Mouse (Mus musculus): ENCODE results near the gene Gar1. TPM values are rescaled to one million over a fixed set of nuclear protein-coding genes. Genes with fewer than 3 reads are reported as not detected.

Gene Gar1
- polyA plus RNA-seq, 1 experiment from 2014 or later: 38.9 TPM

DNA sequence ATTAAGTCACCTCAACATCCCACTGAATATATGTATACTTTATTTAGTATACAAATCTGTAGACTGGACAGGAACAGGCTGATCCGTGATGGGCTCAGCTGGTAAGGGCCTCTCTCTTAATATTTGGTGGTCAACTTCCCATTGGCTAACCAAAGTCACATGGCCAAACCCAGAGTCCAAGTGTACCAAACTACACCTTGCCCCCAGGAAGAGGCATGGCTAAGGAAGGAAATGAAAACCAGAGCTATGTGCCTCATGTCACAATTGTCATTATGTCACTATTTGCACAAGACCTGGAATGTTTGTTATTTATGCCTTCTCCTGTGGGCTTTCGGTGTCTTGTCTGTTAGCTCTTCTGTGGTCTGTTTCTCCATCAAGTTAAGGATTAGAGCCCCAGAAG lies 14.7 kb upstream of the Gar1 start:
- Histone ChIP-seq H3K9ac (ENCODE audit: low read depth, low read length) (no peak overlapping the region), H3K27me3 (replicated peaks; ENCODE audit: control insufficient read depth, insufficient read depth, low read length) (no peaks in the 10 kb centered on the region), H3K4me1 (ENCODE audit: control insufficient read depth, insufficient read depth, low read length) (no peaks in the 10 kb centered on the region), H3K4me3 (ENCODE audit: low read depth, low read length) (no peak overlapping the region), H3K9me3 (ENCODE audit: control insufficient read depth, low read length) (no peaks in the 10 kb centered on the region), H3K36me3 (ENCODE audit: control insufficient read depth, insufficient read depth, low read length) (no peaks in the 10 kb centered on the region), H3K27ac (replicated peaks; ENCODE audit: low read depth, low read length) (no peak overlapping the region), H3K4me2 (ENCODE audit: low read depth, low read length) (no peak overlapping the region)
- ATAC-seq (ENCODE audit: low read depth) (no peak), DNase-seq (ENCODE audit: low spot score) (no peak)
- 80% methylated on average over 2 of the region's 2 CpGs for WGBS

- H3K9me3 ChIP-seq (ENCODE audit: control insufficient read depth, low read length): no peaks in the 10 kb centered on the region
- DNase-seq (ENCODE audit: low spot score): no peak
- H3K9ac ChIP-seq (ENCODE audit: low read depth, low read length): no peak overlapping the region
- H3K4me3 ChIP-seq (ENCODE audit: low read depth, low read length): no peak overlapping the region
- H3K4me1 ChIP-seq (ENCODE audit: control insufficient read depth, insufficient read depth, low read length): no peaks in the 10 kb centered on the region
- H3K36me3 ChIP-seq (ENCODE audit: control insufficient read depth, insufficient read depth, low read length): no peaks in the 10 kb centered on the region
- no peaks in the 10 kb centered on the region for H3K27me3 ChIP-seq (replicated peaks; ENCODE audit: control insufficient read depth, insufficient read depth, low read length)
- H3K27ac ChIP-seq (replicated peaks; ENCODE audit: low read depth, low read length): no peak overlapping the region
- H3K4me2 ChIP-seq (ENCODE audit: low read depth, low read length): no peak overlapping the region
- no peak for ATAC-seq (ENCODE audit: low read depth)
- WGBS: 50% methylated on average over 7 of the region's 7 CpGs
These were observed 6.8 kb upstream of the Gar1 start for GRCm38 (mm10) chr3:129838017-129838416.

- Histone ChIP-seq H3K9me3 (ENCODE audit: control insufficient read depth, low read length) (no peaks in the 10 kb centered on the region), H3K4me3 (ENCODE audit: low read depth, low read length) (no peak overlapping the region), H3K4me1 (ENCODE audit: control insufficient read depth, insufficient read depth, low read length) (no peaks in the 10 kb centered on the region), H3K27ac (replicated peaks; ENCODE audit: low read depth, low read length) (no peak overlapping the region), H3K27me3 (replicated peaks; ENCODE audit: control insufficient read depth, insufficient read depth, low read length) (no peaks in the 10 kb centered on the region), H3K4me2 (ENCODE audit: low read depth, low read length) (no peak overlapping the region), H3K9ac (ENCODE audit: low read depth, low read length) (no peak overlapping the region), H3K36me3 (ENCODE audit: control insufficient read depth, insufficient read depth, low read length) (no peaks in the 10 kb centered on the region)
- 86% methylated on average over 6 of the region's 6 CpGs for WGBS
- ATAC-seq (ENCODE audit: low read depth) (no peak), DNase-seq (ENCODE audit: low spot score) (no peak)
These were observed 5.8 kb upstream of the Gar1 start for GRCm38 (mm10) chr3:129836965-129837364.

GRCm38 (mm10) chr3:129836051-129836697 lies 5.0 kb upstream of the Gar1 start:
- Histone ChIP-seq H3K9me3 (ENCODE audit: control insufficient read depth, low read length) (no peaks in the 10 kb centered on the region), H3K4me2 (ENCODE audit: low read depth, low read length) (peak overlapping the region; percentile 21), H3K9ac (ENCODE audit: low read depth, low read length) (no peak overlapping the region), H3K4me1 (ENCODE audit: control insufficient read depth, insufficient read depth, low read length) (no peaks in the 10 kb centered on the region), H3K27me3 (replicated peaks; ENCODE audit: control insufficient read depth, insufficient read depth, low read length) (no peaks in the 10 kb centered on the region), H3K36me3 (ENCODE audit: control insufficient read depth, insufficient read depth, low read length) (no peaks in the 10 kb centered on the region), H3K27ac (replicated peaks; ENCODE audit: low read depth, low read length) (no peak overlapping the region), H3K4me3 (ENCODE audit: low read depth, low read length) (no peak overlapping the region)
- ATAC-seq (ENCODE audit: low read depth) (peak; percentile 70; the same call in 1 of the 2 replicates), DNase-seq (ENCODE audit: low spot score) (peak; percentile 43)
- WGBS: 13% methylated on average over 11 of the region's 11 CpGs

DNA sequence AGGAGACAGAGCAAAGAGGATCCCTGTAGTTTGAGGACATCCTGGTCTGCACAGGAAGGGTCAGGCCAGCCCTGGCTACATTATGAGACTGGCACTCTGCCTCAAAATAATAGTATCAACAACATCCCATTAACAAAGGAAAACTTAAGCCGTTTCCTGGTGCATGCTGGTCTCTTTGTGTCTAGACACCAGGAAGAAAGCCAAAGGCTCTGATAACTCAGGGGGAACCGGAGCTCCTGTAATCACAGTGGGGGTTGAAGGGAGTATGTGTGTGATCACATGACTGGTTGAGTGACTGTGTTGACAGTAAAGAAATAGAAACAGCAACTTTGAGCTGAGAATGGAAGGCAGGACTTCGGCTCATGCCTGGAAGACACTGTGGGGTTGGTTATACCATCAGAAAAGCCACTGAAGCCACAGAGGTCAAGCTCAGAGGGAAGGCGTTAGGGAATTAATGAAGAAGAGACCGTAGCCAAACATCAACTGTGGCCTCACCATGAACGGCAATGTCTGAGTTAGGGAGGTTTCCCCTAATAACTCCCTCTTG lies 4.3 kb upstream of the Gar1 start, which contains the start of gene Cfi:
Gene Cfi, plus strand, starts transcription at position 497 of the 547 bp plus-strand sequence.
- DNase-seq (ENCODE audit: low spot score) (no peak), ATAC-seq (ENCODE audit: low read depth) (no peak)
- no peak within 1 kb of the TSS for H3K4me3 ChIP-seq (ENCODE audit: low read depth, low read length)
- H3K27ac ChIP-seq (replicated peaks; ENCODE audit: low read depth, low read length): no peak within 1 kb of the TSS
- no peaks in the 10 kb centered on the region for H3K36me3 ChIP-seq (ENCODE audit: control insufficient read depth, insufficient read depth, low read length)
- H3K9ac ChIP-seq (ENCODE audit: low read depth, low read length): no peak within 1 kb of the TSS
- WGBS: 57% methylated on average over 6 of the region's 6 CpGs
- peak within 1 kb of the TSS; percentile 21 for H3K4me2 ChIP-seq (ENCODE audit: low read depth, low read length)
- no peaks in the 10 kb centered on the region for H3K4me1 ChIP-seq (ENCODE audit: control insufficient read depth, insufficient read depth, low read length)
- H3K27me3 ChIP-seq (replicated peaks; ENCODE audit: control insufficient read depth, insufficient read depth, low read length): no peaks in the 10 kb centered on the region
- H3K9me3 ChIP-seq (ENCODE audit: control insufficient read depth, low read length): no peaks in the 10 kb centered on the region

DNA sequence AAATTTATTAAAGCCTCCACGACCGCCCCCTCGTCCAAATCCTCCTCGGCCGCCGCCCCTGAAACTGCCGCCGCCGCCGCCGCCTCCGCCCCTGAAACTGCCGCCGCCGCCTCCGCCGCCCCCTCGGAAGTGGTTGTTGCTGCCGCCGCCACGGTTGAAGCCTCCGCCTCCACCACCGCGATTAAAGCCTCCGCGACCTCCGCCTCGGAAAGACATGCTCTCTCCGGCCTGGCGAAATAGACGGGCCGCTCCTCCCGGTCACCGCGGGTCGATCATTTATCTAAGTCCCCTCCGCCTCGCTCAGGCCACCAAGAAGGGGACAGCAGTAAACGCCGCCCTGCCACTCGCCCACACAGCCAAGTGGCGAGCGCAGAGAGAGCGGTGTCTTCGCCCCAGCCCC lies 570 bp downstream of the Gar1 start:
- Histone ChIP-seq H3K9ac (ENCODE audit: low read depth, low read length) (peak overlapping the region; percentile 87), H3K4me2 (ENCODE audit: low read depth, low read length) (peak overlapping the region; percentile 67), H3K36me3 (ENCODE audit: control insufficient read depth, insufficient read depth, low read length) (peaks cover 19% of the 10 kb centered on the region), H3K27me3 (replicated peaks; ENCODE audit: control insufficient read depth, insufficient read depth, low read length) (no peaks in the 10 kb centered on the region), H3K9me3 (ENCODE audit: control insufficient read depth, low read length) (no peaks in the 10 kb centered on the region), H3K4me1 (ENCODE audit: control insufficient read depth, insufficient read depth, low read length) (peaks cover 9% of the 10 kb centered on the region), H3K4me3 (ENCODE audit: low read depth, low read length) (peak overlapping the region; percentile 98), H3K27ac (replicated peaks; ENCODE audit: low read depth, low read length) (peak overlapping the region; percentile 94)
- WGBS: under 1% methylated on average over 19 of the region's 45 CpGs
- DNase-seq (ENCODE audit: low spot score): peak; percentile 7
- no peak for ATAC-seq (ENCODE audit: low read depth)

DNA sequence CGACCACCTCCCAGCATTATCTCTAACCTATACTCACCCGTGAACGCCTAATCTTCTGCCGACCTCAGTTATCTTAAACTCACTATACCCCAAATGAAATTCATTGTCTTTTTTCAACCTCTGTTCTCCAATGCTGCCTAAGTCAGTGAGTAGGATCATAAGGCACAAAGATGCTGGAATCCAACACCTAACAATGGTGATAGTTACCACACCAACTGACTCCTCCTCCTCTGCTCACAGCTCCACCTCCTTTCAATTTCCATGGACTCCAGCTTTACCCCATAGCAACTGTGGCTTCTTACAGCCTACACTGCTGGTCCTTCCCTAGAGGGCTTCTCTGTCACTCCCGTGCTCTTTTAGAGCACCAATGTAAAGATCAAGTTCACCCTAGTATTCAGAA lies 3.5 kb downstream of the Gar1 start:
- WGBS: 94% methylated on average over 5 of the region's 5 CpGs
- Histone ChIP-seq H3K36me3 (ENCODE audit: control insufficient read depth, insufficient read depth, low read length) (peaks cover 45% of the 10 kb centered on the region), H3K4me3 (ENCODE audit: low read depth, low read length) (no peak overlapping the region), H3K9ac (ENCODE audit: low read depth, low read length) (no peak overlapping the region), H3K4me2 (ENCODE audit: low read depth, low read length) (no peak overlapping the region), H3K4me1 (ENCODE audit: control insufficient read depth, insufficient read depth, low read length) (peaks cover 9% of the 10 kb centered on the region), H3K27me3 (replicated peaks; ENCODE audit: control insufficient read depth, insufficient read depth, low read length) (no peaks in the 10 kb centered on the region), H3K27ac (replicated peaks; ENCODE audit: low read depth, low read length) (no peak overlapping the region), H3K9me3 (ENCODE audit: control insufficient read depth, low read length) (no peaks in the 10 kb centered on the region)
- ATAC-seq (ENCODE audit: low read depth) (no peak), DNase-seq (ENCODE audit: low spot score) (no peak)

GRCm38 (mm10) chr3:129826691-129827090 lies 4.5 kb downstream of the Gar1 start:
- WGBS: 93% methylated on average over 10 of the region's 10 CpGs
- DNase-seq (ENCODE audit: low spot score) (no peak), ATAC-seq (ENCODE audit: low read depth) (no peak)
- no peak overlapping the region for H3K9ac ChIP-seq (ENCODE audit: low read depth, low read length)
- H3K4me3 ChIP-seq (ENCODE audit: low read depth, low read length): no peak overlapping the region
- H3K27ac ChIP-seq (replicated peaks; ENCODE audit: low read depth, low read length): no peak overlapping the region
- H3K4me2 ChIP-seq (ENCODE audit: low read depth, low read length): no peak overlapping the region
- H3K9me3 ChIP-seq (ENCODE audit: control insufficient read depth, low read length): no peaks in the 10 kb centered on the region
- H3K36me3 ChIP-seq (ENCODE audit: control insufficient read depth, insufficient read depth, low read length): peaks cover 45% of the 10 kb centered on the region
- no peaks in the 10 kb centered on the region for H3K27me3 ChIP-seq (replicated peaks; ENCODE audit: control insufficient read depth, insufficient read depth, low read length)
- peaks cover 9% of the 10 kb centered on the region for H3K4me1 ChIP-seq (ENCODE audit: control insufficient read depth, insufficient read depth, low read length)

DNA sequence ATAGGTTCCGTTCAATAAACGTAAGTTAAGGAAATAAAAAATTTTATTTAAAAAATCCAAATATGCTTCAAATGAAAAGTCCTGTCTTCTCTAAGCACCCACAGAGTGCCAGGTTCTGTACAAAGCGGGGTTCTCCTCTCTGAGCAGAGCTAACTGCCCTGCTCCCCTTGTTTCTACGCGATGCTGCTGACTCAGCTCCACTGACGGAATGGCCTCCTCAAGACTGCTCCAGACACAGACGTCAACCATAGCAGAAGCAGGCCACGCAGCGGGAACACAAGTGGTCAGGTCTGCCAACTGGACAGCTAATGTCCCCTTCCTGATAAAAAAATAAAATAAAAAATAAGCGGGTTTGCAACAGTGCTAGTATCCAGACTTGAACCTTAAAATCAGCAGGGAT lies 6.3 kb downstream of the Gar1 start:
- H3K27me3 ChIP-seq (replicated peaks; ENCODE audit: control insufficient read depth, insufficient read depth, low read length): no peaks in the 10 kb centered on the region
- H3K27ac ChIP-seq (replicated peaks; ENCODE audit: low read depth, low read length): no peak overlapping the region
- ATAC-seq (ENCODE audit: low read depth) (no peak), DNase-seq (ENCODE audit: low spot score) (no peak)
- peaks cover 6% of the 10 kb centered on the region for H3K4me1 ChIP-seq (ENCODE audit: control insufficient read depth, insufficient read depth, low read length)
- H3K9ac ChIP-seq (ENCODE audit: low read depth, low read length): no peak overlapping the region
- no peaks in the 10 kb centered on the region for H3K9me3 ChIP-seq (ENCODE audit: control insufficient read depth, low read length)
- H3K4me3 ChIP-seq (ENCODE audit: low read depth, low read length): no peak overlapping the region
- H3K4me2 ChIP-seq (ENCODE audit: low read depth, low read length): no peak overlapping the region
- peaks cover 45% of the 10 kb centered on the region for H3K36me3 ChIP-seq (ENCODE audit: control insufficient read depth, insufficient read depth, low read length)
- 90% methylated on average over 10 of the region's 10 CpGs for WGBS
